18 mouse cellular contexts compared by ENCODE assay signal in the genomic region with DNA sequence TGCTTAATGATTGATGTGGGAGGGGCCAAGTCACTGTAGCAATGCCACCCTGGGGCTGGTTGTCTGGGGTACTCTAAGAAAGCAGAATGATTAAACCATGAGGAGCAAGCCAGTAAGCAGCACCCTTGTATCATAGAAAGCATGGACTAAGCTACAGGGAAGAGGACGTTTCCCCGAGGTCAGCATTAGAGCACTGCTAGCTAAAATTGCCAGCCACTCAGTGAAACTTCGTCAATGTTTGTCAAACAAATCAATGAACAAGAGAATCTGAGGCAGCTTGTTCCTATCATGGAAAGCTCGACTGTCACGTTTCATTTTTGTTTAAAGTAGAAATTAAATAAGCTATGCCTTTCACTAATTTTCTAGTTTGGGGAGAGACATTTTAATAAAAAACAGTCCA.
"Had no signal": no experiment of that assay in that cellular context is flagged by ENCODE, and none has a peak within 500 bp of the region (broad histone marks: within the 10 kb centered on the region; RNA-seq: fewer than 3 reads in every experiment).

No protein-coding gene starts in this region.

- H3K9me3 ChIP-seq: limb, embryonic 10.5 days; limb, embryonic 13.5 days; liver, embryonic 13.5 days; midbrain, embryonic 15.5 days; neural tube, embryonic 13.5 days; stomach, embryonic 15.5 days had no signal

- H3K4me2 ChIP-seq: limb, embryonic 13.5 days; liver, embryonic 13.5 days; midbrain, embryonic 11.5 days; midbrain, embryonic 15.5 days; neural tube, embryonic 13.5 days; stomach, embryonic 15.5 days had no signal

- DNase-seq: kidney, adult 2 months; kidney, postnatal 25 days; layer of hippocampus, adult 9-11 months; liver, embryonic 13.5 days; lung, adult 18-20 months; right cerebral cortex, postnatal 25 days; spleen, adult 18-20 months; thymus, postnatal 25 days had no signal

- H3K27ac ChIP-seq: kidney, postnatal 0 days; layer of hippocampus, adult 2 months; limb, embryonic 10.5 days; limb, embryonic 13.5 days; liver, embryonic 13.5 days; macrophage; midbrain, embryonic 15.5 days; neural tube, embryonic 13.5 days; stomach, embryonic 15.5 days had no signal

- H3K36me3 ChIP-seq: limb, embryonic 10.5 days; limb, embryonic 13.5 days; liver, embryonic 13.5 days; midbrain, embryonic 15.5 days; neural tube, embryonic 13.5 days; stomach, embryonic 15.5 days had no signal

- ATAC-seq: intestine, postnatal 0 days; midbrain, embryonic 15.5 days had no signal

- H3K4me1 ChIP-seq: limb, embryonic 10.5 days; limb, embryonic 13.5 days; liver, embryonic 13.5 days; midbrain, embryonic 15.5 days; neural tube, embryonic 13.5 days; stomach, embryonic 15.5 days had no signal

- H3K4me3 ChIP-seq: layer of hippocampus, adult 2 months; limb, embryonic 10.5 days; limb, embryonic 13.5 days; liver, embryonic 13.5 days; midbrain, embryonic 15.5 days; neural tube, embryonic 13.5 days; stomach, embryonic 15.5 days had no signal

- H3K27me3 ChIP-seq: limb, embryonic 13.5 days; liver, embryonic 13.5 days; midbrain, embryonic 15.5 days; neural tube, embryonic 13.5 days; stomach, embryonic 15.5 days had no signal

- H3K9ac ChIP-seq: limb, embryonic 13.5 days; liver, embryonic 13.5 days; midbrain, embryonic 15.5 days; neural tube, embryonic 13.5 days; stomach, embryonic 15.5 days had no signal
